Mouse (Mus musculus): ENCODE data around the gene Lrrc63.
"Not testable (repeated sequence)": the region's sequence is repeated elsewhere in the genome, so short reads cannot be mapped to it uniquely, and the experiment has no call there.

Lrrc63 gene

GRCm38 (mm10) chr14:75130501-75131318 is at the start of gene Lrrc63, which contains the start of gene Lcp1:
TSS of gene Lrrc63 (minus strand) at chr14:75130881.
TSS of gene Lcp1 (plus strand) at chr14:75131101.
- in situ Hi-C loops (cut with MseI, MboI) = no loop called here

GRCm38 (mm10) chr14:75179255-75179963 is 48.7 kb upstream of the Lrrc63 start:
- in situ Hi-C loops (cut with MseI, MboI) = no loop called here

GRCm38 (mm10) chr14:75178801-75179211 is 48.1 kb upstream of the Lrrc63 start:
- in situ Hi-C loops (cut with MseI, MboI) = no loop called here

GRCm38 (mm10) chr14:75178384-75178793 is 47.7 kb upstream of the Lrrc63 start:
- in situ Hi-C loops (cut with MseI, MboI) = no loop called here

GRCm38 (mm10) chr14:75177400-75177799 is 46.7 kb upstream of the Lrrc63 start:
- in situ Hi-C loops (cut with MseI, MboI) = no loop called here

- in situ Hi-C loops (cut with MseI, MboI) = no loop called here
These were observed 45.9 kb upstream of the Lrrc63 start for GRCm38 (mm10) chr14:75176425-75177045.

GRCm38 (mm10) chr14:75175781-75176180 is 45.1 kb upstream of the Lrrc63 start:
- in situ Hi-C loops (cut with MseI, MboI) = no loop called here

GRCm38 (mm10) chr14:75174731-75175555 is 44.3 kb upstream of the Lrrc63 start:
- in situ Hi-C loops (cut with MseI, MboI) = no loop called here

GRCm38 (mm10) chr14:75174296-75174695 is 43.6 kb upstream of the Lrrc63 start:
- in situ Hi-C loops (cut with MseI, MboI) = no loop called here

GRCm38 (mm10) chr14:75170546-75170945 is 39.9 kb upstream of the Lrrc63 start:
- in situ Hi-C loops (cut with MseI, MboI) = no loop called here

- in situ Hi-C loops (cut with MseI, MboI) = no loop called here
These were observed 37.8 kb upstream of the Lrrc63 start for GRCm38 (mm10) chr14:75168501-75168900.

- in situ Hi-C loops (cut with MseI, MboI) = no loop called here
These were observed 35.0 kb upstream of the Lrrc63 start for GRCm38 (mm10) chr14:75165574-75166131.

GRCm38 (mm10) chr14:75164345-75164744 is 33.7 kb upstream of the Lrrc63 start:
- in situ Hi-C loops (cut with MseI, MboI) = no loop called here

- in situ Hi-C loops (cut with MseI, MboI) = no loop called here
These were observed 33.2 kb upstream of the Lrrc63 start for GRCm38 (mm10) chr14:75163866-75164265.

- in situ Hi-C loops (cut with MseI, MboI) = no loop called here
These were observed 28.7 kb upstream of the Lrrc63 start for GRCm38 (mm10) chr14:75159375-75159774.

- in situ Hi-C loops (cut with MseI, MboI) = no loop called here
These were observed 23.8 kb upstream of the Lrrc63 start for GRCm38 (mm10) chr14:75154481-75154880.

GRCm38 (mm10) chr14:75151146-75151545 is 20.5 kb upstream of the Lrrc63 start:
- in situ Hi-C loops (cut with MseI, MboI) = no loop called here

GRCm38 (mm10) chr14:75150653-75151052 is 20.0 kb upstream of the Lrrc63 start:
- in situ Hi-C loops (cut with MseI, MboI) = no loop called here

- in situ Hi-C loops (cut with MseI, MboI) = no loop called here
These were observed 17.5 kb upstream of the Lrrc63 start for GRCm38 (mm10) chr14:75148229-75148628.

- in situ Hi-C loops (cut with MseI, MboI) = not testable (repeated sequence)
These were observed 17.0 kb upstream of the Lrrc63 start for GRCm38 (mm10) chr14:75147706-75148105.

GRCm38 (mm10) chr14:75139225-75139624 is 8.5 kb upstream of the Lrrc63 start:
- in situ Hi-C loops (cut with MseI, MboI) = no loop called here

Measured in mouse trophoblast stem cell (cell line).